Mouse (Mus musculus): ENCODE data around the gene Hemk1. TPM values are rescaled to one million over a fixed set of nuclear protein-coding genes. Genes with fewer than 3 reads are reported as not detected.

Hemk1 gene
- total RNA-seq, 1 experiment from 2014 or later: 8.1 TPM

GRCm38 (mm10) chr9:107278527-107279377 lies 59.4 kb downstream of the Hemk1 start:
- peak; percentile 5; the same call in 1 of the 2 replicates for ATAC-seq (replicated peaks; ENCODE audit: low read depth, poor library complexity, severe bottlenecking)

DNA sequence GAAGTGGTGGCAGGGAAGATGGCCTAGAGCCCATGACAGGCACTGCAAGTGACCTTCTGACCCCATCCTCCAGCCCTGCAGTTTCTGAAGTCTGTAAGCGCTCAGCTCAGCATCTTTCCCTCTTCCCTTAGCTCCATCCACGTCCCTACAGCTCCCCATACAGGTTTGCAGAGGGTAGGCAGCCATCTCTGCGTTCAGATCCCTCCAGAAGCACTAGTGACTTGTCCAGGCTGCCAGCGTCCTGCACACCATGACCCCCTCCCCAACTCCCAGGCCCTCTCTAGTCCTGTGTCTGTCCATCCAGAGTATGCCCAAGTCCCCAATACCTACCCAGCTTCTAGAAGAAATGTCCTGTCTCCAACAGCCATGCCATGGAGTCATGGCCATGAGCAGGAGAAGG lies 60.0 kb downstream of the Hemk1 start:
- no peak for ATAC-seq (replicated peaks; ENCODE audit: low read depth, poor library complexity, severe bottlenecking)

- no peak for ATAC-seq (replicated peaks; ENCODE audit: low read depth, poor library complexity, severe bottlenecking)
Measured at GRCm38 (mm10) chr9:107277603-107278002, 60.5 kb downstream of the Hemk1 start.

Other genes starting within 250 kb of the Hemk1 start
- gene Dock3, start 106.4 kb downstream of the Hemk1 start, total RNA-seq (2017): 0.23 and 1.6 TPM in 2 replicates
- gene Mapkapk3, start 48.5 kb downstream of the Hemk1 start, total RNA-seq (2017): 61.4 and 71.9 TPM in 2 replicates
- gene Cish, start 42.3 kb downstream of the Hemk1 start, total RNA-seq (2017): 0.27 and 0.39 TPM in 2 replicates
- gene 6430571L13Rik, start 2.3 kb upstream of the Hemk1 start, total RNA-seq (2017): 0.23 and 0.44 TPM in 2 replicates
- gene Cacna2d2, start 61.3 kb upstream of the Hemk1 start, total RNA-seq (2017): 0.19 and 0.37 TPM in 2 replicates
- 15.1 and 17.2 TPM in 2 replicates for gene Tmem115, start 195.6 kb upstream of the Hemk1 start, total RNA-seq (2017)
- gene Cyb561d2, start 203.8 kb upstream of the Hemk1 start, total RNA-seq (2017): 13.7 and 33.9 TPM in 2 replicates
- 12.8 and 15.2 TPM in 2 replicates for gene Nprl2, start 203.9 kb upstream of the Hemk1 start, total RNA-seq (2017)
- gene Zmynd10, start 208.9 kb upstream of the Hemk1 start, total RNA-seq (2017): not detected in 2 replicates
- 29.3 and 37.4 TPM in 2 replicates for gene Rassf1, start 213.2 kb upstream of the Hemk1 start, total RNA-seq (2017)
- 11.8 and 14.8 TPM in 2 replicates for gene Tusc2, start 224.9 kb upstream of the Hemk1 start, total RNA-seq (2017)
- 6.9 and 7.2 TPM in 2 replicates for gene Hyal2, start 229.6 kb upstream of the Hemk1 start, total RNA-seq (2017)
- gene Hyal1, start 238.6 kb upstream of the Hemk1 start, total RNA-seq (2017): 0.53 and 1.2 TPM in 2 replicates
- gene Naa80, start 240.5 kb upstream of the Hemk1 start, total RNA-seq (2017): 13.3 TPM in 2 replicates
- 0.87 and 3.9 TPM in 2 replicates for gene Hyal3, start 242.5 kb upstream of the Hemk1 start, total RNA-seq (2017)
- 59.3 and 59.7 TPM in 2 replicates for gene Ifrd2, start 249.3 kb upstream of the Hemk1 start, total RNA-seq (2017)

All from common myeloid progenitor, adult 5-6 weeks (primary cell).